Mouse (Mus musculus): ENCODE data around the gene Ccdc57. TPM values are rescaled to one million over a fixed set of nuclear protein-coding genes. Genes with fewer than 3 reads are reported as not detected.

Gene Ccdc57
- polyA plus RNA-seq, 1 experiment from 2014 or later: 7.0 TPM

Other genes with a start within 250 kb of the Ccdc57 start
- 99.1 and 105 TPM in 2 replicates for gene Cenpx, start 219.1 kb downstream of the Ccdc57 start, polyA plus RNA-seq (2014; fragmentation: Nextera tagmentation; extraction: Ambion mirVana)
- gene Lrrc45, start 218.9 kb downstream of the Ccdc57 start, polyA plus RNA-seq (2014; fragmentation: Nextera tagmentation; extraction: Ambion mirVana): 50.4 and 72.1 TPM in 2 replicates
- 113 and 646 TPM in 2 replicates for gene Rac3, start 211.4 kb downstream of the Ccdc57 start, polyA plus RNA-seq (2014; fragmentation: Nextera tagmentation; extraction: Ambion mirVana)
- gene Dcxr, start 205.6 kb downstream of the Ccdc57 start, polyA plus RNA-seq (2014; fragmentation: Nextera tagmentation; extraction: Ambion mirVana): 6.0 and 8.6 TPM in 2 replicates
- 0.51 TPM in 1 of 2 replicates, not detected in the other for gene Cbr2, start 200.8 kb downstream of the Ccdc57 start, polyA plus RNA-seq (2014; fragmentation: Nextera tagmentation; extraction: Ambion mirVana)
- gene Hmga1b, start 170.1 kb downstream of the Ccdc57 start, polyA plus RNA-seq (2014; fragmentation: Nextera tagmentation; extraction: Ambion mirVana): 2.0 and 2.2 TPM in 2 replicates
- 83.9 and 102 TPM in 2 replicates for gene Rfng, start 148.7 kb downstream of the Ccdc57 start, polyA plus RNA-seq (2014; fragmentation: Nextera tagmentation; extraction: Ambion mirVana)
- gene Gps1, start 148.6 kb downstream of the Ccdc57 start, polyA plus RNA-seq (2014; fragmentation: Nextera tagmentation; extraction: Ambion mirVana): 303 and 316 TPM in 2 replicates
- gene Dus1l, start 136.5 kb downstream of the Ccdc57 start, polyA plus RNA-seq (2014; fragmentation: Nextera tagmentation; extraction: Ambion mirVana): 39.4 and 48.0 TPM in 2 replicates
- gene Fasn, start 108.3 kb downstream of the Ccdc57 start, polyA plus RNA-seq (2014; fragmentation: Nextera tagmentation; extraction: Ambion mirVana): 120 and 124 TPM in 2 replicates
- 3.4 and 4.8 TPM in 2 replicates for gene Slc16a3, start 15.6 kb upstream of the Ccdc57 start, polyA plus RNA-seq (2014; fragmentation: Nextera tagmentation; extraction: Ambion mirVana)
- gene Csnk1d, start 58.5 kb upstream of the Ccdc57 start, polyA plus RNA-seq (2014; fragmentation: Nextera tagmentation; extraction: Ambion mirVana): 81.5 and 85.8 TPM in 2 replicates
- not detected in 2 replicates for gene Cd7, start 106.5 kb upstream of the Ccdc57 start, polyA plus RNA-seq (2014; fragmentation: Nextera tagmentation; extraction: Ambion mirVana)
- not detected in 2 replicates for gene Sectm1b, start 130.7 kb upstream of the Ccdc57 start, polyA plus RNA-seq (2014; fragmentation: Nextera tagmentation; extraction: Ambion mirVana)
- not detected in 2 replicates for gene Sectm1a, start 148.3 kb upstream of the Ccdc57 start, polyA plus RNA-seq (2014; fragmentation: Nextera tagmentation; extraction: Ambion mirVana)
- not detected in 2 replicates for gene Tex19.2, start 185.8 kb upstream of the Ccdc57 start, polyA plus RNA-seq (2014; fragmentation: Nextera tagmentation; extraction: Ambion mirVana)
- not detected in 2 replicates for gene Tex19.1, start 213.3 kb upstream of the Ccdc57 start, polyA plus RNA-seq (2014; fragmentation: Nextera tagmentation; extraction: Ambion mirVana)
- gene Uts2r, start 227.4 kb upstream of the Ccdc57 start, polyA plus RNA-seq (2014; fragmentation: Nextera tagmentation; extraction: Ambion mirVana): 0.45 and 0.88 TPM in 2 replicates